Mouse (Mus musculus) liver, embryonic 14.5 days (tissue): Measurements from ENCODE around the gene Nfkbid. TPM values are rescaled to one million over a fixed set of nuclear protein-coding genes. Genes with fewer than 3 reads are reported as not detected.

Experiments used
- ATAC-seq: fragments of 200-750 bp; cut with Nextera tagmentation; 2 replicates; pipeline ENCODE4 v1.8.0; 2017; ENCODE audit warnings: moderate number of reproducible peaks, mild to moderate bottlenecking, moderate library complexity; ENCODE audit not compliant: insufficient read depth
- DNase-seq, 3 experiments: peaks; one replicate each; pipeline ENCODE4 v3.0.0-alpha.2; 2012 to 2013; ENCODE audit warnings: low read depth in 3 of 3, low spot score in 3 of 3
- H3K27ac ChIP-seq: fragments of 300-500 bp; sonication (generic); 2 replicates; pipeline ENCODE4 v1.5.1; 2014; ENCODE audit warnings: moderate library complexity, mild to moderate bottlenecking, control low read depth, inconsistent platforms
- H3K27me3 ChIP-seq: fragments of 300-500 bp; sonication (generic); 2 replicates; pipeline ENCODE4 v1.6.1; 2014; ENCODE audit warnings: mild to moderate bottlenecking, low read length, moderate library complexity; ENCODE audit not compliant: control insufficient read depth, insufficient read depth
- H3K36me3 ChIP-seq: fragments of 300-500 bp; sonication (generic); replicated peaks from 2 replicates; pipeline ENCODE4 v1.6.1; 2014; ENCODE audit warnings: low read depth; ENCODE audit not compliant: control insufficient read depth, insufficient read depth
- H3K4me1 ChIP-seq, 2 experiments: fragments of 200-500 bp in 1 of 2; fragments of 300-500 bp in 1 of 2; sonication (generic) in 1 of 2; replicated peaks; 2 replicates each; pipeline ENCODE4 v1.6.1; 2012 to 2014; ENCODE audit warnings: antibody characterized with exemption in 1 of 2, inconsistent platforms in 1 of 2, low read length in 1 of 2; ENCODE audit not compliant: control insufficient read depth in 2 of 2, insufficient read depth in 2 of 2
- H3K4me2 ChIP-seq: fragments of 300-500 bp; sonication (generic); 2 replicates; pipeline ENCODE4 v1.6.1; 2014; ENCODE audit warnings: low read depth, mild to moderate bottlenecking, control low read depth, moderate library complexity
- H3K4me3 ChIP-seq, 2 experiments: fragments of 200-500 bp in 1 of 2; fragments of 300-500 bp in 1 of 2; sonication (generic) in 1 of 2; 2 replicates each; pipeline ENCODE4 v1.5.1; 2012 to 2014; ENCODE audit warnings: low read depth in 2 of 2, low read length in 2 of 2, mild to moderate bottlenecking in 2 of 2, control low read depth in 1 of 2, inconsistent platforms in 1 of 2, moderate library complexity in 1 of 2; ENCODE audit not compliant: insufficient read depth in 1 of 2
- H3K9ac ChIP-seq: fragments of 300-500 bp; sonication (generic); replicated peaks from 2 replicates; pipeline ENCODE4 v1.6.1; 2014; ENCODE audit warnings: mild to moderate bottlenecking, control low read depth, moderate library complexity
- H3K9me3 ChIP-seq: fragments of 300-500 bp; sonication (generic); 2 replicates; pipeline ENCODE4 v1.6.1; 2016; ENCODE audit warnings: low read length, mixed read lengths; ENCODE audit not compliant: control insufficient read depth
- CTCF ChIP-seq: IDR thresholded peaks from 2 replicates; pipeline ENCODE4 v1.5.1; 2016; ENCODE audit warnings: antibody characterized with exemption, low read depth, control low read depth
- EP300 ChIP-seq: IDR thresholded peaks from 2 replicates; pipeline ENCODE4 v1.6.1; 2016; ENCODE audit warnings: antibody characterized with exemption, low read depth
- WGBS: fragments of 180-500 bp; shearing (Covaris S2); extraction: QIAGEN DNeasy Blood & Tissue Kit; methylation state at CpG from one replicate; pipeline ENCODE4 v1.1.7; 2014; ENCODE audit not compliant: insufficient replicate concordance; 5-methylcytosine and 5-hydroxymethylcytosine counted together
- polyA plus RNA-seq, 2 experiments: library from polyadenylated mRNA; depleted of rRNA in 1 of 2; stranded (reverse) in 1 of 2; unstranded in 1 of 2; fragments of >200 nt; fragmentation: Nextera tagmentation in 1 of 2; extraction: Ambion mirVana in 1 of 2; gene quantifications; 2 replicates each; pipeline versions ENCODE4 v1.2.1 to v1.2.3; 2012 to 2014

Nfkbid gene
- polyA plus RNA-seq, 2 experiments = 0.69 to 1.2 TPM

- Histone ChIP-seq H3K27ac (no peak overlapping the region), H3K9me3 (no peaks in the 10 kb centered on the region), H3K4me3 (peak overlapping the region; percentile 58 to 62), H3K4me1 (peaks cover 0 to 17% of the 10 kb centered on the region in 2 experiments; a peak in 3 of 4 replicates), H3K36me3 (no peaks in the 10 kb centered on the region), H3K27me3 (peaks cover 4% of the 10 kb centered on the region; the same call in 1 of the 2 replicates), H3K4me2 (peak overlapping the region; percentile 81), H3K9ac (no peak overlapping the region; the same call in 1 of the 2 replicates)
- WGBS = 17% methylated on average over 23 of the region's 23 CpGs
- no peak for DNase-seq
- ATAC-seq = no peak
- TF ChIP-seq CTCF (no peak), EP300 (no peak)
These were observed 1.6 kb downstream of the Nfkbid start for GRCm38 (mm10) chr7:30423071-30423641.

DNA sequence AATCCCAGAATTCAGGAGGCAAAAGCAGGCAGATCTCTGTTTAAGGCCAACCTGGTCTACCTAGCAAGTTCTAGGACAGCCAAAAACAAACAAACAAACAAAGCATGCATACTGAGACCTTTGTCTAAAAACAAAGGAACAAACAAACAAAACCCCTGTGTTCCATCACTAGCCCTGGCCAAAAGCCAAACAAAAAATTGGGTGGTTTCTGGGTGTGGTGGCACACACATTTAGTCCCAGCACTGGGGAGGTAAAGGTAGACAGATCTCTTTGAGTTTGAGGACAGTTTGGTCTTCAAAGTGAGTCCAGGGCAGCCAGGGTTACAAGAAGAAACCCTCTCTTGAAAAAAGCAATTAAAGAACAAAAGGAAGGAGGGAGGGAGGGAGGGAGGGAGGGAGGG is 7.8 kb downstream of the Nfkbid start:
- Histone ChIP-seq H3K4me1 (no peaks in the 10 kb centered on the region), H3K36me3 (no peaks in the 10 kb centered on the region), H3K27ac (no peak overlapping the region), H3K9ac (no peak overlapping the region), H3K9me3 (no peaks in the 10 kb centered on the region), H3K4me3 (no peak overlapping the region), H3K4me2 (no peak overlapping the region), H3K27me3 (no peaks in the 10 kb centered on the region)
- ATAC-seq (no peak), DNase-seq (no peak)
- TF ChIP-seq EP300 (no peak), CTCF (no peak)

GRCm38 (mm10) chr7:30430191-30430590 is 8.7 kb downstream of the Nfkbid start:
- Histone ChIP-seq H3K4me2 (no peak overlapping the region), H3K4me1 (no peaks in the 10 kb centered on the region), H3K36me3 (no peaks in the 10 kb centered on the region), H3K4me3 (no peak overlapping the region), H3K9me3 (no peaks in the 10 kb centered on the region), H3K27me3 (no peaks in the 10 kb centered on the region), H3K27ac (no peak overlapping the region), H3K9ac (no peak overlapping the region)
- ATAC-seq (no peak), DNase-seq (no peak)
- TF ChIP-seq CTCF (no peak), EP300 (no peak)
- 26% methylated on average over 2 of the region's 2 CpGs for WGBS

DNA sequence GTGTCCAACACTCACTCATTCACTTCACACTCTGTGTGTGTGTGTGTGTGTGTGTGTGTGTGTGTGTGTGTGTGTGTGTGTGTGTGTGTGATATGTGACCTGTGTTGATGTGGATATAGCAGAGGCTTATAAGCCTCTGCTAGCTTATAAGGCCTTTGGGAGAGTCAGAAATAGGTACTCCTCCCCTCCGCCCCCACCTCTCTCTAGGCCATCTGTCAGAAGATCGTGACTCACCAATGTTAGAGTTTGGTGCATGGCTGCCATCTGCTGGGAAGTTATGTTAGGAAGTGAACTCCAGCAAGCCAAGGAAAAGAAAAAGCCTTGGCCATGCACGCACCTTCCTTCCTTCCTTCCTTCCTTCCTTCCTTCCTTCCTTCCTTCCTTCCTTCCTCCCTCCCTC is 10.3 kb downstream of the Nfkbid start:
- H3K36me3 ChIP-seq = no peaks in the 10 kb centered on the region
- ATAC-seq = no peak
- 13% methylated on average over 3 of the region's 3 CpGs for WGBS

DNA sequence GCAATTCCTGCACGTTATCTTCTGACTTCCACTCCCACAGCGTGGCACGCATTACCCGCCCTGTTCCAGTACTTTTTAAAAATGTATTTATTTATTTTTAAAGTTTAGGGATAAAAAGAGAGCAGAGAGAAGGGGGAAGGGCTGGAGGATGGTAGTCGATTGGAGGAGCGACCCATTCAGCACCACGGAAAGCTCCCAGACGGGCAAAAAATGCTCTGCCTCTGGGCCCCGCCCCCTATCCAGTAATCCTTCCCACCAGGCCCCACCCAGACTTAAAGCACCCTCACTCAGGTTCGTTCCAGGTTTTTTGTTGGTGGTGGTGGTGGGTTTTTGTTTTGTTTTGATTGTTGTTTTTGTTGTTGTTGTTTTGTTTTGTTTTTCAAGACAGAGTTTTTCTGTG is 12.7 kb downstream of the Nfkbid start:
- H3K36me3 ChIP-seq = no peaks in the 10 kb centered on the region
- H3K27me3 ChIP-seq = no peaks in the 10 kb centered on the region
- H3K4me2 ChIP-seq = no peak overlapping the region
- H3K27ac ChIP-seq = no peak overlapping the region
- no peak overlapping the region for H3K4me3 ChIP-seq
- H3K4me1 ChIP-seq = no peaks in the 10 kb centered on the region
- no peaks in the 10 kb centered on the region for H3K9me3 ChIP-seq
- TF ChIP-seq CTCF (no peak), EP300 (no peak)
- ATAC-seq (no peak), DNase-seq (no peak)
- under 1% methylated on average over 10 of the region's 10 CpGs for WGBS
- H3K9ac ChIP-seq = no peak overlapping the region

More for the DNA sequence above, 10.3 kb downstream of the Nfkbid start:
- DNase-seq = no peak
- TF ChIP-seq CTCF = peak; percentile 52
- no peak for TF ChIP-seq EP300
- Histone ChIP-seq H3K4me1 (no peaks in the 10 kb centered on the region), H3K27me3 (no peaks in the 10 kb centered on the region), H3K27ac (no peak overlapping the region), H3K4me3 (no peak overlapping the region), H3K9ac (no peak overlapping the region), H3K9me3 (no peaks in the 10 kb centered on the region), H3K4me2 (no peak overlapping the region)

DNA sequence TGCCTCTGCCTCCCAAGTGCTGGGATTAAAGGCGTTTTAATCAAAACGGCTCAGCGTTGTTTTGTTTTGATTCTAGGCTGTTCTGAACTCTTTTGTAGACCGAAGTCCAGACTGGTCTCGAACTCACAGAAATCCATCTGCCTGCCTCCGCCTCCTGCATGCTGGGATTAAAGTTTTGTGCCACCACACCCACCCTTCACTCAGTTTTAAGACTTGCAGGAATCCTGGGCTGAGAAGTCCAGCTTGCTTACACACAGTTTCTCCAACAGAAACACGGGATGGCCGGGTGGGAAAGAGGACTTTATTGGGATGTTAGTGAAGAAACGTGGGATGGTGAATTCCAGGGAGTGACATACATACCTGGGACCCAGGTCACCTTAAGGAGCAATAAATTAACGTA is 13.2 kb downstream of the Nfkbid start:
- ATAC-seq (no peak), DNase-seq (no peak)
- TF ChIP-seq EP300 (no peak), CTCF (no peak)
- 44% methylated on average over 10 of the region's 10 CpGs for WGBS
- H3K9ac ChIP-seq = no peak overlapping the region
- no peaks in the 10 kb centered on the region for H3K4me1 ChIP-seq
- H3K27me3 ChIP-seq = no peaks in the 10 kb centered on the region
- H3K9me3 ChIP-seq = no peaks in the 10 kb centered on the region
- no peak overlapping the region for H3K4me3 ChIP-seq
- H3K36me3 ChIP-seq = no peaks in the 10 kb centered on the region
- H3K4me2 ChIP-seq = no peak overlapping the region
- H3K27ac ChIP-seq = no peak overlapping the region
